Mouse (Mus musculus): Measurements from ENCODE around the gene Gpam. TPM values are rescaled to one million over a fixed set of nuclear protein-coding genes. Genes with fewer than 3 reads are reported as not detected.
A peak's percentile ranks its signal among the peaks of the same experiment; 100 is the strongest.

Gpam gene
- polyA plus RNA-seq, 1 experiment from 2014 or later = 21.0 TPM

- WGBS = under 1% methylated on average over 28 of the region's 30 CpGs
- H3K9me3 ChIP-seq = no peaks in the 10 kb centered on the region
Observed at GRCm38 (mm10) chr19:55098409-55099183, 28.4 kb downstream of the Gpam start.

GRCm38 (mm10) chr19:55097396-55097967 lies 29.6 kb downstream of the Gpam start:
- Histone ChIP-seq H3K36me3 (peaks cover 15% of the 10 kb centered on the region), H3K27ac (no peak overlapping the region), H3K4me2 (replicated peaks) (no peak overlapping the region), H3K4me1 (peaks cover 17% of the 10 kb centered on the region), H3K27me3 (replicated peaks) (no peaks in the 10 kb centered on the region), H3K9ac (no peak overlapping the region), H3K4me3 (no peak overlapping the region), H3K9me3 (no peaks in the 10 kb centered on the region)
- WGBS = 80% methylated on average over 9 of the region's 9 CpGs
- ATAC-seq (ENCODE audit: low FRiP score, low read depth) = no peak

More at GRCm38 (mm10) chr19:55098409-55099183, 28.4 kb downstream of the Gpam start:
- Histone ChIP-seq H3K27me3 (replicated peaks) (no peaks in the 10 kb centered on the region), H3K36me3 (peaks cover 11% of the 10 kb centered on the region), H3K27ac (0 out of 2 replicates have a peak overlapping the region, but pooled peaks have one; percentile 62), H3K4me2 (replicated peaks) (peak overlapping the region; percentile 98), H3K4me3 (peak overlapping the region; percentile 95), H3K4me1 (peaks cover 17% of the 10 kb centered on the region), H3K9ac (peak overlapping the region; percentile 90)
- ATAC-seq (ENCODE audit: low FRiP score, low read depth) = peak; percentile 57

GRCm38 (mm10) chr19:55096666-55097065 lies 30.4 kb downstream of the Gpam start:
- Histone ChIP-seq H3K9me3 (no peaks in the 10 kb centered on the region), H3K4me2 (replicated peaks) (no peak overlapping the region), H3K9ac (no peak overlapping the region), H3K27me3 (replicated peaks) (no peaks in the 10 kb centered on the region), H3K36me3 (peaks cover 20% of the 10 kb centered on the region), H3K4me3 (no peak overlapping the region), H3K27ac (no peak overlapping the region), H3K4me1 (peaks cover 17% of the 10 kb centered on the region)
- no peak for ATAC-seq (ENCODE audit: low FRiP score, low read depth)
- 88% methylated on average over 4 of the region's 4 CpGs for WGBS

GRCm38 (mm10) chr19:55095547-55095946 lies 31.5 kb downstream of the Gpam start:
- no peak overlapping the region for H3K27ac ChIP-seq
- peaks cover 25% of the 10 kb centered on the region for H3K36me3 ChIP-seq
- no peak overlapping the region for H3K4me2 ChIP-seq (replicated peaks)
- H3K9me3 ChIP-seq = no peaks in the 10 kb centered on the region
- H3K4me1 ChIP-seq = peaks cover 17% of the 10 kb centered on the region
- H3K27me3 ChIP-seq (replicated peaks) = no peaks in the 10 kb centered on the region
- no peak for ATAC-seq (ENCODE audit: low FRiP score, low read depth)
- H3K9ac ChIP-seq = no peak overlapping the region
- WGBS = 85% methylated on average over 7 of the region's 7 CpGs
- no peak overlapping the region for H3K4me3 ChIP-seq

- Histone ChIP-seq H3K4me1 (no peaks in the 10 kb centered on the region), H3K36me3 (peaks cover 60% of the 10 kb centered on the region), H3K27ac (no peak overlapping the region), H3K4me3 (no peak overlapping the region), H3K27me3 (replicated peaks) (no peaks in the 10 kb centered on the region), H3K9me3 (no peaks in the 10 kb centered on the region), H3K4me2 (replicated peaks) (no peak overlapping the region), H3K9ac (no peak overlapping the region)
- 91% methylated on average over 17 of the region's 17 CpGs for WGBS
- no peak for ATAC-seq (ENCODE audit: low FRiP score, low read depth)
Observed at GRCm38 (mm10) chr19:55091602-55092413, 35.2 kb downstream of the Gpam start.

GRCm38 (mm10) chr19:55090885-55091284 lies 36.2 kb downstream of the Gpam start:
- no peak overlapping the region for H3K4me3 ChIP-seq
- H3K27ac ChIP-seq = no peak overlapping the region
- H3K36me3 ChIP-seq = peaks cover 65% of the 10 kb centered on the region
- H3K4me2 ChIP-seq (replicated peaks) = no peak overlapping the region
- H3K9ac ChIP-seq = no peak overlapping the region
- no peaks in the 10 kb centered on the region for H3K4me1 ChIP-seq
- H3K27me3 ChIP-seq (replicated peaks) = no peaks in the 10 kb centered on the region
- H3K9me3 ChIP-seq = no peaks in the 10 kb centered on the region
- WGBS = 94% methylated on average over 12 of the region's 12 CpGs
- no peak for ATAC-seq (ENCODE audit: low FRiP score, low read depth)

GRCm38 (mm10) chr19:55090142-55090541 lies 36.9 kb downstream of the Gpam start:
- H3K27me3 ChIP-seq (replicated peaks) = no peaks in the 10 kb centered on the region
- 91% methylated on average over 7 of the region's 7 CpGs for WGBS
- no peak overlapping the region for H3K4me2 ChIP-seq (replicated peaks)
- peaks cover 69% of the 10 kb centered on the region for H3K36me3 ChIP-seq
- no peak for ATAC-seq (ENCODE audit: low FRiP score, low read depth)
- H3K9ac ChIP-seq = no peak overlapping the region
- H3K9me3 ChIP-seq = no peaks in the 10 kb centered on the region
- H3K4me3 ChIP-seq = no peak overlapping the region
- no peaks in the 10 kb centered on the region for H3K4me1 ChIP-seq
- H3K27ac ChIP-seq = no peak overlapping the region

GRCm38 (mm10) chr19:55087776-55088175 lies 39.3 kb downstream of the Gpam start:
- ATAC-seq (ENCODE audit: low FRiP score, low read depth) = no peak
- H3K4me1 ChIP-seq = no peaks in the 10 kb centered on the region
- H3K4me2 ChIP-seq (replicated peaks) = no peak overlapping the region
- no peak overlapping the region for H3K4me3 ChIP-seq
- H3K27me3 ChIP-seq (replicated peaks) = no peaks in the 10 kb centered on the region
- H3K27ac ChIP-seq = no peak overlapping the region
- 91% methylated on average over 8 of the region's 8 CpGs for WGBS
- H3K36me3 ChIP-seq = peaks cover 85% of the 10 kb centered on the region
- H3K9me3 ChIP-seq = no peaks in the 10 kb centered on the region
- no peak overlapping the region for H3K9ac ChIP-seq

GRCm38 (mm10) chr19:55085857-55086185 lies 41.2 kb downstream of the Gpam start:
- H3K9me3 ChIP-seq = no peaks in the 10 kb centered on the region
- 95% methylated on average over 7 of the region's 7 CpGs for WGBS
- peaks cover 96% of the 10 kb centered on the region for H3K36me3 ChIP-seq
- H3K27ac ChIP-seq = no peak overlapping the region
- no peaks in the 10 kb centered on the region for H3K4me1 ChIP-seq
- H3K27me3 ChIP-seq (replicated peaks) = no peaks in the 10 kb centered on the region
- no peak overlapping the region for H3K9ac ChIP-seq
- ATAC-seq (ENCODE audit: low FRiP score, low read depth) = no peak
- no peak overlapping the region for H3K4me3 ChIP-seq
- H3K4me2 ChIP-seq (replicated peaks) = no peak overlapping the region

GRCm38 (mm10) chr19:55084971-55085856 lies 41.8 kb downstream of the Gpam start:
- H3K4me2 ChIP-seq (replicated peaks) = no peak overlapping the region
- no peaks in the 10 kb centered on the region for H3K9me3 ChIP-seq
- WGBS = 88% methylated on average over 4 of the region's 4 CpGs
- H3K27ac ChIP-seq = no peak overlapping the region
- no peak overlapping the region for H3K9ac ChIP-seq
- peaks cover 94% of the 10 kb centered on the region for H3K36me3 ChIP-seq
- no peak overlapping the region for H3K4me3 ChIP-seq
- ATAC-seq (ENCODE audit: low FRiP score, low read depth) = no peak
- no peaks in the 10 kb centered on the region for H3K27me3 ChIP-seq (replicated peaks)
- no peaks in the 10 kb centered on the region for H3K4me1 ChIP-seq

- H3K9ac ChIP-seq = no peak overlapping the region
- H3K4me1 ChIP-seq = no peaks in the 10 kb centered on the region
- H3K36me3 ChIP-seq = peaks cover 77% of the 10 kb centered on the region
- no peaks in the 10 kb centered on the region for H3K27me3 ChIP-seq (replicated peaks)
- no peak overlapping the region for H3K27ac ChIP-seq
- no peak for ATAC-seq (ENCODE audit: low FRiP score, low read depth)
- no peak overlapping the region for H3K4me3 ChIP-seq
- no peak overlapping the region for H3K4me2 ChIP-seq (replicated peaks)
- 73% methylated on average over 8 of the region's 8 CpGs for WGBS
- H3K9me3 ChIP-seq = no peaks in the 10 kb centered on the region
Observed at GRCm38 (mm10) chr19:55076822-55077221, 50.2 kb downstream of the Gpam start.

All from neural tube, embryonic 12.5 days (tissue).